Mouse (Mus musculus) granulocyte monocyte progenitor cell, adult 5-6 weeks (primary cell): ENCODE measurements at regions not wholly inside any gene's neighbourhood (a gene's known extent, or its start where the extent isn't known, plus 50 kb on each side); places are given as distances from the start of the nearest gene placed in this dataset.
A peak's percentile ranks its signal among the peaks of the same experiment; 100 is the strongest.

ENCODE experiments used
- ATAC-seq: replicated peaks from 2 replicates; pipeline ENCODE4 v1.8.0; 2016; ENCODE audit warnings: mild to moderate bottlenecking, moderate TSS enrichment, inconsistent platforms; ENCODE audit not compliant: poor library complexity, severe bottlenecking

DNA sequence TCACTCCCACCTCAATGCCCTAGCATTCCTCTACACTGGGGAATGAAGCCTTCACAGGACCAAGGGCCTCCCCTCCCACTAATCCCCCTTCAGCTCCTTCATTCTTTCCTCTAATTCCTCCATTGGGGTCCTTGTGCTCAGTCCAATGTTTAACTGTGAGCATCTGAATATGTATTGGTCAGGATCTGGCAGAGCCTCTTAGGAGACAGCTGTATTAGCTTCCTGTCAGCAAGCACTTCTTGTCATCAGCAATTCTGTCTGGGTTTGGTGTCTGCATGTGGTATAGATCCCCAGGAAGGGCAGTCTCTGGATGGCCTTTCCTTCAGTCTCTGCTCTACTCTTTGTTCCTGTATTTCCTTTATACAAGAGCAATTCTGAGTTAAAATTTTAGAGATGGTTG is 426.8 kb upstream of the 2610001J05Rik start:
- ATAC-seq, result no peak

DNA sequence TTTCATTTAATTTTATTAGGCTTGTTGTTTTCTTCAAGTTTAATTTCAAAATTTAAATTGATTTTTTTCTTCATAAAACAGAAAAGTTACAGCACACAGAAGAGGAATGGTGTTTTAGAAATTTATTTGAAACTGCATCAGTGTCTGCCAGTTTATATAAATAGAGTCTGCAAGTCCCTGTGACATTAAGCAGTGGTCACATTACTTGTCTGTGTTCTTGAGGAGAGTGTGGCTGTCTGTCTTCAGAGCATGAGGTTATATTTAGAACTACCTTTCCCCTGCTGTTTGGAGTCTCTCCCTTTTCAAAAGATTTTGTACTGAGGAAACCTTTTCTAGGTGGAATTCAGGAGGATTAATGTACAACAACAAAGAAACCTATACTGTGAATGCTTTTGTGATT is 426.1 kb upstream of the 2610001J05Rik start:
- no peak for ATAC-seq

DNA sequence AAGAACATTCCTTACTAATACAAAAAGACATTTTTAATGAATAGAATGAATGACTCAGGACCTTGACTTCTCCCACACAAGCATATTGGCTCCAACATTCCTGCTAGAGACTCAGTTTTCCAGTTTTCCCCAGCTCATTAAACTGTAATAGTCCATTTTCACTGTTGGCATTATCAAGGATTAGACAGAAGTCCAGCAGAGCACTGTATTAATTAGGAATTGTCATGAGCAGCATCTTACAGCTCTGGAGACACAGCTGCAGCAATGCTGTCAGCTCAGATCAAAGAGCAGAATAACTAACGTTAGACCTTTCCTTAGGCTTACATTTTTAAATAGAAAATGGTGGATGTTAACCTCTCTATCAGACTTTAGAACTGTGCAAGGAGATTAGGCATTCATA is 419.5 kb upstream of the 2610001J05Rik start:
- ATAC-seq, result no peak

DNA sequence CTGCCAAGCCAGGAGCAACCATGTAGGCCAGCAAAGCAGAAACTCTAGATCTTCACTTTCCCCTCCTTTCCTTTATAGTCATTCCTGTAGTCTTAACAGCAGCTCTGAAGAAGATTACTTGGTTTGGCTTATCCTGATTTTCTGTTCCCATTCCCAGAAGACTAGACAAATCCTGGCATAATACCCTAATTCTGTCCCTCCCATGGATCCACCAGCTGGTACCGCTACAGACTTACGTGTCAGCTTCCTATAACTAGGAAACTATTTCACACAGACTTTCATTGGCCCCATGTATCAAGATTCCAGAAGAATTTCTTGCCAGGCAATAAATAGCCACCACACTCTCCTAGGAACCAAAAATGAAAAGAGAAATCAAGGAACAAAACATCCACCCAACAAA is 410.2 kb upstream of the 2610001J05Rik start:
- no peak for ATAC-seq

- ATAC-seq, result no peak
Observed at GRCm38 (mm10) chr6:14261941-14262340, 390.6 kb upstream of the 2610001J05Rik start.

- ATAC-seq, result no peak
Observed at GRCm38 (mm10) chr6:14240331-14240730, 369.0 kb upstream of the 2610001J05Rik start.

DNA sequence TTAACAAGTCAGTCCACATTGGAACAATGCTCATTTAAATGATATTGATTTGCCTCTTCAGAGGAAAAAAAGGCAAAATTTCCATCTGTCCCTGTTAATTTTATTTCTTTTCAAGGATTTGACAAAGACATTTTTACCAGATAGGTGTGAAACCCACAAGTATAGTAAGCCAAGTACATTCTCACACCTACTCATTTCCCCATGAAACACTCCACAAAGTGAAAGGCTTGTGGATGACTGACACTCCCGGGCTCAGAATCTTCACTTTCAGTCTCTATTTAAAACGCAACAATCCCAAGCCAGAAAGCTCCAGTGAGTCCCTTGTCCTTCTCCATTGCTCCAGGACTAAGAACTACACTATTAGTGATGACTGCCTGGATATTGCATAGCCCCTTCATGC is 367.8 kb upstream of the 2610001J05Rik start:
- ATAC-seq, result no peak

GRCm38 (mm10) chr6:14230823-14231222 is 359.5 kb upstream of the 2610001J05Rik start:
- ATAC-seq, result no peak

- ATAC-seq, result peak; percentile 98
Observed at GRCm38 (mm10) chr6:14207509-14207908, 336.2 kb upstream of the 2610001J05Rik start.

- no peak for ATAC-seq
Observed at GRCm38 (mm10) chr6:14197107-14197506, 325.8 kb upstream of the 2610001J05Rik start.

GRCm38 (mm10) chr6:14195351-14195750 is 324.0 kb upstream of the 2610001J05Rik start:
- ATAC-seq, result no peak

GRCm38 (mm10) chr6:14191387-14192023 is 320.2 kb upstream of the 2610001J05Rik start:
- ATAC-seq, result no peak

DNA sequence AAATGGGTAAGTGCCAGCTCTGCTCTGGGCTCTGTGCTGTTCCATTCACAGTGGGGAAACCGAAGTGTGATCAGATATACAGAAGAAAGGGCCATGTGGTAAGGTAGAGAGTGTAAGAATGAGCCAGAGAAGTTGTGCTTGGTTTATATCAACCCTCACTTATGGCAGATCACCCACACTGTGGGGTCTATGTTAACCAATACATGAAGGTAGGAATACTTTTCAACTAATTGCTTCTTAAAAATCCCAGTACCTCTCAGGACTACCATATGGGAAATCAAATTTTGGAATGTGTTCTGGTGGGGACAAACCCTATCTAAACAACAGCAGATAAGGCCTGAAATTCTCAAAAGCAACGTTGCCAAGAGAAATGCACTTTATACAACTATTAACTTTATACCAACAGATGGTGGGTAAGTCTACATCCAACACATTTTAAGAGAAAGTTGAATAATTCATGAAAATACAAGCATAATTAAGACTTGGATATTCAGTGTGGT is 314.7 kb upstream of the 2610001J05Rik start:
- ATAC-seq, result no peak

DNA sequence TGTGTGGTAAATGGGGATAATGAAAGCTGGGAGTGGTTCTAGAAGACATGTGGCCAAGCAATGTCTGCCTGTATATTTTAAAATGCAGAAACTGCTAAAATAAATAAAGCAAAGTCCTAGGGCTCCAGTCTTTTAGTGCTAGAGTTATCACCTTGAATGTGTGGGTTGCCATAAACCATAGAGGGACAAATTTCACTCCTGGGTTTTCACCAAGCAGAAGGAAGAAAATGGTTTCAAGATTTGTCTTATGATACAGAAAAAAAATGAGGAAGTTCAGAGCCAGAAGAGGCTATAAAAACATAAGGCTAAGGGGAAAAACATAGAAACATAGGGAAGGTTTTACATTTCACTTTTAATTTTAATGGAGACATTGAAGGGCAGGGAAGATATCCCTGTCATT is 276.1 kb upstream of the 2610001J05Rik start:
- ATAC-seq, result no peak

GRCm38 (mm10) chr6:14146394-14146793 is 275.1 kb upstream of the 2610001J05Rik start:
- no peak for ATAC-seq

DNA sequence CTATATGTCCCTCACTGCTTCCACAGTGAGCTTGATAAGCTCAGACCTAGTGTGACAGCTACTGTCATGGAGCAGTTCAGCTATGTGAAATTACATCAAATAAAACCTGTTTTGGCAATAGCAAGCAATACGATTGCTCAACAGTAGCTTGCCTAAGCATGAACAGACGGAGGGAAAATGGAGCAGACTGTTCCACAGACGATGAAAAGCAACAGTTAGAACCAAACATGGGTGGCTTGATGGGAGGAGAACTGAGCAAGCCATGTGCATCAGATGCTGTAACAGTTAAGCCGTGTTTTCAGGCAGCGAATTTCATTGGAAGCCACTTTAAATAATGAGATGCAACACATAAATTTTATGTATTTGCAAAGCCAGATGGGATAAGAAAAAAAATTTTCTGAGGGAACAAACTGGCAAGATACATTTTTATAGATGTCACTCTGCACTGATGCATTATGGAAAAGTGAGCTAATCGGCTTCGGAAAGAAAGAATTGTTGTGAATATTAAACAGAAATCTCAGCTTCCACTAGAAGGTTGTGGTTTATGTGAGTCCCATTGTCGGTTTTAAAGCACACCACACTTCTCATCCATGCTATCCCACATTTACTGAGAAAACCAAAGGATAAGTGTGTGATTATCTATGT is 270.9 kb upstream of the 2610001J05Rik start:
- ATAC-seq, result no peak

- ATAC-seq, result no peak
Observed at GRCm38 (mm10) chr6:14130392-14131144, 259.2 kb upstream of the 2610001J05Rik start.

DNA sequence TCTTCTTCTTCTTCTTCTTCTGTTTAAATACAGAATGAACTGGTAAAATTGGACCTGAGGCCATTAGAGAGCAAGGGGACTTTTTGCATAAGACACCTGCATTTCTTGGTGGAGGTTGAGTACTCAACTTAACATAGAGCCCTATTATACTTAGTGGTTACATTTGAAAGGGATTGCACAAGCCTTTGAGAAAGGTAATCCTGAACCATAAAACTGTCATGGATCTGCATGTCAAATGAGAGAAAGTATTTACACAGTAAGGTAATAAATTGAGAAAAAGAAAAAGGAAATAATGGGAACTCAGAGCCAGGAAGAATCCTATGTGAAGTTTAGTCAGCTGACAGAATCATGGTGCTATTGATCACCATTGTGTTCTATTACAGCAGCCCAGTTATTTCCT is 258.1 kb upstream of the 2610001J05Rik start:
- ATAC-seq, result no peak

- no peak for ATAC-seq
Observed at GRCm38 (mm10) chr6:14122311-14122710, 251.0 kb upstream of the 2610001J05Rik start.

DNA sequence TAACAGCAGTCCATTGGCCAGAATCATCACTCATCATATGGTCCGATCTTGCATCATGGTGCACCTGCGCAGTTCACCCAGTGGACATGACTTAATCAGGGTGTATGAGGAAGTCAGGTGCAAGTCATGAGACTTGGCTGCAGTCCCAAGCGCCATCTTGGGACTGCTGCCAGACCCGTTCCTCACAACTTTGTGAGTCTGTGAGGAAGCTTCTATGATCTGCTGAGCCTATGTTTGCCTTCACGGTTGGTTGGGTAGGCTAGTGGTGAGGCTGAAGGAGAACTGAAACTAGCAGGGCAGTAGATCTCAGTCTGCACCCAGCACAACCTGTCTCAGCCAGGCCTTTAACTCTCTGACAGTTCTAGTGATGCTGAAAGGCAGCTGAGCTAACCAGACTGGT is 250.2 kb upstream of the 2610001J05Rik start:
- ATAC-seq, result peak; percentile 70

- ATAC-seq, result no peak
Observed at GRCm38 (mm10) chr6:14094907-14095306, 223.6 kb upstream of the 2610001J05Rik start.
